Mouse (Mus musculus): ENCODE measurements at regions not wholly inside any gene's neighbourhood (a gene's known extent, or its start where the extent isn't known, plus 50 kb on each side); places are given as distances from the start of the nearest gene placed in this dataset.

GRCm38 (mm10) chr1:173016157-173016556 is 65.9 kb downstream of the Olfr16 start:
- DNase-seq (ENCODE audit: low spot score), result no peak

- peak; percentile 2 for DNase-seq (ENCODE audit: low spot score)
These were observed 83.1 kb downstream of the Olfr16 start for GRCm38 (mm10) chr1:173033288-173033687.

All from left cerebral cortex, adult 11 months (tissue).